Mouse (Mus musculus): ENCODE measurements around the gene Lyzl4. TPM values are rescaled to one million over a fixed set of nuclear protein-coding genes. Genes with fewer than 3 reads are reported as not detected.

The Lyzl4 gene
- total and polyA plus RNA-seq, 3 experiments = not detected

DNA sequence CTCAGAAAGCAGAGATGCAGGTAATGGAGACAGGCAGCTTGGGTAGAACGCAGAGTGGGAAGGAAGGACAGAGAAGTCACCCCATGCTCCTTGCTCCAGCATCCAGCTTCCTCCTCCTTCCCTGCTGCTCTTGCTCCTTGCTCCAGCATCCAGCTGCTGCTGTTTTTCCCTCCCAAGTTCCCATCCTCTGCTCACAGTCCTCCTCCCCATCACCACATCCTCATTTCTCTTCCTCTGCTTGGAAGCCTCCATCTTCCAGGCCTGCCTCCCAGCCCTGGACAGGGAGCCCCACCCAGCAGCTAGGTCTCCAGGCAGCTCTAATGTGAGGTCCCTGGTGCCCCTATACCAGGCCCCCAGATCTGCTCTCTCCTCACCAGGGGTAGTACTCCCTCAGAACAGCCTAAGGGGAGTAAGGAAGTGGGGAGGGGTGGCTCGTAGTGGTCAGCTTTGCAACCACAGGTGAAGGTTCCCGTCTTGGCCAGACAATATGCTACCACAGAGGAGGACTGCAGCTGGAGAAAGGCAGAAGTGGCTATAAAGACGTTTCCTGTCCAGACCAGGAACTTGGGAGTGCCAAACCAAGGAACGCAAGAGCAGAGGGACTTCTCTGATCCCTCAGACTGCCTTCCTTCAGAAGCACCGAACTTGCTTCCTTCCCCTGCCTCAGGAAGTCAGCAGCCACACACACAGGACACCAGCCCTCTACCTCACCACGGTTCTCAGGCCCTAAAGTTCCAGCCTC, 5.9 kb downstream of the Lyzl4 start:
- in situ Hi-C loops (cut with MboI; ENCODE audit: low pct_ligation_motif_present, low pct_unique_long_range_greater_than_20kb, low sequenced_read_pairs) = no loop called here
- no peaks in the 10 kb centered on the region for H3K9me3 ChIP-seq (replicated peaks; ENCODE audit: low read length)
- DNase-seq (ENCODE audit: extremely low read depth) = no peak
- H3K4me2 ChIP-seq (ENCODE audit: insufficient read depth, low read depth, poor library complexity, severe bottlenecking) = no peak overlapping the region
- H3K79me2 ChIP-seq (replicated peaks; ENCODE audit: control insufficient read depth, extremely low read depth, insufficient read depth, poor library complexity, severe bottlenecking) = no peaks in the 10 kb centered on the region
- peaks cover 28% of the 10 kb centered on the region for H3K27me3 ChIP-seq (replicated peaks)
- peaks cover 0 to 28% of the 10 kb centered on the region in 2 experiments; a peak in 2 of 4 replicates for H3K4me1 ChIP-seq (ENCODE audit: control insufficient read depth in 1 of 2, insufficient read depth in 2 of 2)
- no peaks in the 10 kb centered on the region for H3K36me3 ChIP-seq (replicated peaks in 1 of 2; ENCODE audit: control insufficient read depth in 1 of 2, insufficient read depth in 1 of 2, low read length in 1 of 2)
- no peak overlapping the region for H3K4me3 ChIP-seq (replicated peaks in 1 of 3; ENCODE audit: low read depth in 2 of 3, low read length in 2 of 3, poor library complexity in 1 of 3)
- no peak for TF ChIP-seq TCF12 (IDR thresholded peaks at IDR 0.05; ENCODE audit: low read depth, low read length)
- TF ChIP-seq MAZ (IDR thresholded peaks at IDR 0.05; ENCODE audit: low read depth, low read length) = no peak
- TF ChIP-seq PAX5 (IDR thresholded peaks at IDR 0.05; ENCODE audit: low read length) = no peak
- TF ChIP-seq KAT2A (IDR thresholded peaks at IDR 0.05; ENCODE audit: insufficient replicate concordance, low read length) = no peak
- TF ChIP-seq MEF2A (IDR thresholded peaks at IDR 0.05; ENCODE audit: borderline replicate concordance, low read depth, low read length) = no peak
- no peak for TF ChIP-seq MAX (IDR thresholded peaks at IDR 0.05; ENCODE audit: low read length)
- TF ChIP-seq NELFE (IDR thresholded peaks at IDR 0.05; ENCODE audit: low read depth, low read length) = no peak
- no peak for TF ChIP-seq RAD21 (IDR thresholded peaks at IDR 0.05; ENCODE audit: low read depth, low read length)
- TF ChIP-seq BHLHE40 (IDR thresholded peaks at IDR 0.05; ENCODE audit: low read depth, low read length) = no peak
- TF ChIP-seq NRF1 (IDR thresholded peaks at IDR 0.05; ENCODE audit: low read depth, low read length) = no peak
- no peak for TF ChIP-seq ZC3H11A (IDR thresholded peaks at IDR 0.05; ENCODE audit: low read depth, low read length)
- no peak for TF ChIP-seq TBP (conservative IDR thresholded peaks at IDR 0.05; ENCODE audit: low read depth, low read length)
- no peak for TF ChIP-seq JUN (IDR thresholded peaks at IDR 0.05; ENCODE audit: insufficient read depth, low read depth, low read length)
- no peak for TF ChIP-seq POLR2AphosphoS2 (IDR thresholded peaks at IDR 0.05; ENCODE audit: low read depth, low read length)
- TF ChIP-seq CTCF (conservative IDR thresholded peaks at IDR 0.05 in 1 of 2, IDR thresholded peaks at IDR 0.05 in 1 of 2; ENCODE audit: low read depth in 2 of 2, low read length in 2 of 2) = no peak
- no peak overlapping the region for H3K27ac ChIP-seq (ENCODE audit: insufficient read depth, low read depth)
- no peak overlapping the region for H3K9ac ChIP-seq (ENCODE audit: insufficient read depth, low read depth)
- dilution Hi-C loops (cut with MboI; ENCODE audit: extremely low pct_ligation_motif_present, extremely low pct_unique_long_range_greater_than_20kb, low sequenced_read_pairs) = no loop called here

DNA sequence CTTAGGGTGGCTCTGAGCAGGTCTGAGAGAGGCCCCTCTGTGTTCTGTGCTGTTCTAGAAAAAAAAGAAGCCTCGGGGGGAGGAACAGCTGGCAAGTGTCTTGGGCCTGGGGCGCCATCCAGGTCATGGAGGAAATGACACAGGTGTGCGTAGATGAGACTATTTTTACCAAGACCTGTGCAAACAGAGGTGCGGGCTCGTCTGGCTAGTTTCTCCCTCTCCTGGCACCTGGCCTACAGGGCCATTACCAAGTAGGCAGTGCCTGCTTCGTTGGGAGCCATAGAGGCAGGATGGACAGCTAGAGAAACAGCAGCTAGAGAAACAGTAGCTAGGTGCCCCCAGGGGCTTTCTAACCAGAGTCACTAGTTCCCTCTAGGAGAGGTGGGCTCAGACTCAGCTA, 8.6 kb downstream of the Lyzl4 start:
- DNase-seq (ENCODE audit: extremely low read depth) = no peak
- H3K36me3 ChIP-seq (replicated peaks in 1 of 2; ENCODE audit: control insufficient read depth in 1 of 2, insufficient read depth in 1 of 2, low read length in 1 of 2) = no peaks in the 10 kb centered on the region
- no peaks in the 10 kb centered on the region for H3K9me3 ChIP-seq (replicated peaks; ENCODE audit: low read length)
- dilution Hi-C loops (cut with MboI; ENCODE audit: extremely low pct_ligation_motif_present, extremely low pct_unique_long_range_greater_than_20kb, low sequenced_read_pairs) = no loop called here
- in situ Hi-C loops (cut with MboI; ENCODE audit: low pct_ligation_motif_present, low pct_unique_long_range_greater_than_20kb, low sequenced_read_pairs) = no loop called here
- no peak overlapping the region for H3K4me3 ChIP-seq (replicated peaks in 1 of 3; ENCODE audit: low read depth in 2 of 3, low read length in 2 of 3, poor library complexity in 1 of 3)
- H3K79me2 ChIP-seq (replicated peaks; ENCODE audit: control insufficient read depth, extremely low read depth, insufficient read depth, poor library complexity, severe bottlenecking) = no peaks in the 10 kb centered on the region
- peaks cover 14% of the 10 kb centered on the region for H3K27me3 ChIP-seq (replicated peaks)
- H3K4me2 ChIP-seq (ENCODE audit: insufficient read depth, low read depth, poor library complexity, severe bottlenecking) = no peak overlapping the region
- no peak overlapping the region for H3K9ac ChIP-seq (ENCODE audit: insufficient read depth, low read depth)
- no peak overlapping the region for H3K27ac ChIP-seq (ENCODE audit: insufficient read depth, low read depth)
- H3K4me1 ChIP-seq (ENCODE audit: control insufficient read depth in 1 of 2, insufficient read depth in 2 of 2) = peaks cover 0 to 28% of the 10 kb centered on the region in 2 experiments; a peak in 2 of 4 replicates
- TF ChIP-seq JUN (IDR thresholded peaks at IDR 0.05; ENCODE audit: insufficient read depth, low read depth, low read length) (no peak), MAZ (IDR thresholded peaks at IDR 0.05; ENCODE audit: low read depth, low read length) (no peak), RAD21 (IDR thresholded peaks at IDR 0.05; ENCODE audit: low read depth, low read length) (no peak), USF2 (conservative IDR thresholded peaks at IDR 0.05; ENCODE audit: low read depth, low read length) (no peak), EP300 (IDR thresholded peaks at IDR 0.05; ENCODE audit: low read length) (no peak), MAFK (IDR thresholded peaks at IDR 0.05; ENCODE audit: insufficient replicate concordance, low read length) (no peak), E2F4 (IDR thresholded peaks at IDR 0.05; ENCODE audit: insufficient replicate concordance, low read depth, low read length) (no peak)
